Mouse (Mus musculus) forebrain, embryonic 15.5 days (tissue): Measurements from ENCODE around the gene Scd2. TPM values are rescaled to one million over a fixed set of nuclear protein-coding genes. Genes with fewer than 3 reads are reported as not detected.
"Not testable (repeated sequence)": the region's sequence is repeated elsewhere in the genome, so short reads cannot be mapped to it uniquely, and the experiment has no call there.

ENCODE experiments used
- ATAC-seq: fragments of 200-750 bp; cut with Nextera tagmentation; replicated peaks from 2 replicates; pipeline ENCODE4 v1.8.0; 2017; ENCODE audit warnings: mild to moderate bottlenecking, moderate TSS enrichment, moderate library complexity
- H3K27ac ChIP-seq: fragments of 300-500 bp; sonication (generic); replicated peaks from 2 replicates; pipeline ENCODE4 v1.5.1; 2015; ENCODE audit warnings: mild to moderate bottlenecking, inconsistent platforms
- H3K27me3 ChIP-seq: fragments of 300-500 bp; sonication (generic); 2 replicates; pipeline ENCODE4 v1.6.1; 2015; ENCODE audit warnings: inconsistent platforms
- H3K36me3 ChIP-seq: fragments of 300-500 bp; sonication (generic); 2 replicates; pipeline ENCODE4 v1.6.1; 2015; ENCODE audit warnings: mild to moderate bottlenecking, inconsistent platforms
- H3K4me1 ChIP-seq: fragments of 300-500 bp; sonication (generic); 2 replicates; pipeline ENCODE4 v1.6.1; 2015; ENCODE audit warnings: inconsistent platforms
- H3K4me2 ChIP-seq: fragments of 300-500 bp; sonication (generic); replicated peaks from 2 replicates; pipeline ENCODE4 v1.6.1; 2015; ENCODE audit warnings: mild to moderate bottlenecking, inconsistent platforms
- H3K4me3 ChIP-seq: fragments of 300-500 bp; sonication (generic); 2 replicates; pipeline ENCODE4 v1.5.1; 2015; ENCODE audit warnings: mild to moderate bottlenecking, inconsistent platforms
- H3K9ac ChIP-seq: fragments of 300-500 bp; sonication (generic); replicated peaks from 2 replicates; pipeline ENCODE4 v1.6.1; 2015; ENCODE audit warnings: mild to moderate bottlenecking, inconsistent platforms
- H3K9me3 ChIP-seq: fragments of 300-500 bp; sonication (generic); 2 replicates; pipeline ENCODE4 v1.6.1; 2016; ENCODE audit warnings: inconsistent platforms
- WGBS: fragments of 180-500 bp; shearing (Covaris S2); methylation state at CpG from one replicate; pipeline ENCODE4 v1.1.7; 2015; ENCODE audit warnings: mixed read lengths; 5-methylcytosine and 5-hydroxymethylcytosine counted together
- polyA plus RNA-seq: library from polyadenylated mRNA; unstranded; fragments of >200 nt; fragmentation: Nextera tagmentation; extraction: Ambion mirVana; gene quantifications from 2 replicates; pipeline ENCODE4 v1.2.1, GENCODE M21; 2015

Scd2 gene
- polyA plus RNA-seq: 253 and 267 TPM in 2 replicates

DNA sequence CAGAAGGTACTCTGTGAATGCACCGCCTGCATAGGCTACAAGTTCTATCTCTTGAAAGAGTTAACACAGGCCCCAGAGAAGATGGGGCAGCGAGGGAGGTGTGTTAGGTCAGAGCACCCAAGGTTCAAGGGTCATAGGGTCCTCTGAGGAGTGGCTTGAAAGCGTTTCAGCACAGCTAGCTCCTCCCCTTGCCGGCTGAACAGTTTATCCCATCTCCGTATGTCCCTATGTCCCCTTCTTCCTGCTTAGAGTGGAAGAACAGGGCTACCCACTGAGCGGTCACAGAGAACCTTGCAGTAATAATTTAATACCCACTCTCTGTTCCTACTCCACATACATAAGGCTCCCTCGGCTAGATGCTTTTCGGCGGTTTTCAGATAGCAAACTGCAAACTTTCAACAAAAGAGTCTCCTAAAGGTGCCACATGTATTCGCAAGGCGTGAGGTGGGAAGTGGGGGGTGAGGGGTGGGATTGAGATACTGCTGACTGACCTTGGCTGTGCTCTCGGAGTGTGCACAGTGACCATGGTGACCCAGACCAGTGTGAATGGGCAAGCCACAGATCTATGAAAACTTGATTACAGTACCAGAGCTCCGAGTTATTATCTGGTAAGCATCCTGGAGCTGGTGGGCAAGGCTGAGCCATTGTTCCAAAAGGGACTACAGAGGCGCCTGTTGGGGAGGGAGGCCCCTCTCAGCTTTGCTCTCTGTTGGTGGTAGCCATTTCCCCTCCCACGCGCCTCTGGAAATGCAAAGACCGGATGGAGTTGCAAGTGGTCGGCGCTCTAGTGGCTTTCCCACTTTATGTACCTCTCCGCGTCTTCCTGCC is at the start of gene Scd2:
TSS of gene Scd2 (plus strand) at position 734 of the 828 bp plus-strand sequence.
- H3K36me3 ChIP-seq: peaks cover 10% of the 10 kb centered on the region
- 2% methylated on average over 21 of the region's 21 CpGs for WGBS
- H3K27ac ChIP-seq: peak within 1 kb of the TSS; percentile 99
- peak within 1 kb of the TSS; percentile 96 for H3K4me2 ChIP-seq
- H3K9me3 ChIP-seq: no peaks in the 10 kb centered on the region
- H3K27me3 ChIP-seq: no peaks in the 10 kb centered on the region
- ATAC-seq: peak; percentile 63
- H3K4me3 ChIP-seq: peak within 1 kb of the TSS; percentile 78
- peak within 1 kb of the TSS; percentile 92 for H3K9ac ChIP-seq
- peaks cover 44% of the 10 kb centered on the region for H3K4me1 ChIP-seq

DNA sequence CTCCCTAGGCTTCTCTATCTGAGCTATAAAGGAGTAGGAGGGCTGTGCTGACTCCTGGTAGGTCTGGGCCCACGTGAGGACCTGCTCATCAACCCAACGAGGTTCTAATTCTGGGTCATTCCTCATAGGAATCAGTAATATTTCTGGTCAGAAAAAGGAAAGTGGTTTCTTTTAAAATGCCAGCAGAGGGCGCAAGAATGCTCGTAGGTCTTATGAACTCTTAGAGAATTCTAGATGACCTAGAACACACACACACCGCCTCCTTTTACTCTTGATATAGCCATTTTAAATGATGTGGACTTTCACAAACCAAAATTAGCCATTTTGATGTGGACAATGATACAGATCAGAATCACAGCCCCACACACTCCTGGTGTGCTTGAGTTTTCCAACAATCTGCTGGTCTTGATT is 47.7 kb upstream of the Scd2 start:
- H3K9me3 ChIP-seq: no peaks in the 10 kb centered on the region
- H3K4me3 ChIP-seq: 0 out of 2 replicates have a peak overlapping the region, but pooled peaks have one; percentile 4
- peaks cover 28% of the 10 kb centered on the region for H3K4me1 ChIP-seq
- WGBS: 4% methylated on average over 5 of the region's 5 CpGs
- no peak overlapping the region for H3K27ac ChIP-seq
- H3K9ac ChIP-seq: no peak overlapping the region
- H3K36me3 ChIP-seq: no peaks in the 10 kb centered on the region
- no peak for ATAC-seq
- H3K27me3 ChIP-seq: no peaks in the 10 kb centered on the region
- H3K4me2 ChIP-seq: peak overlapping the region; percentile 79; the same call in 1 of the 2 replicates

GRCm38 (mm10) chr19:44246341-44246911 is 47.0 kb upstream of the Scd2 start:
- no peaks in the 10 kb centered on the region for H3K36me3 ChIP-seq
- WGBS: 28% methylated on average over 11 of the region's 11 CpGs
- peaks cover 28% of the 10 kb centered on the region for H3K4me1 ChIP-seq
- H3K4me2 ChIP-seq: peak overlapping the region; percentile 79
- ATAC-seq: no peak
- H3K4me3 ChIP-seq: peak overlapping the region; percentile 48; the same call in 1 of the 2 replicates
- H3K9ac ChIP-seq: no peak overlapping the region
- no peaks in the 10 kb centered on the region for H3K9me3 ChIP-seq
- H3K27ac ChIP-seq: peak overlapping the region; percentile 84; the same call in 1 of the 2 replicates
- no peaks in the 10 kb centered on the region for H3K27me3 ChIP-seq

- peak overlapping the region; percentile 48 for H3K4me3 ChIP-seq
- peak overlapping the region; percentile 84 for H3K27ac ChIP-seq
- H3K27me3 ChIP-seq: no peaks in the 10 kb centered on the region
- no peaks in the 10 kb centered on the region for H3K9me3 ChIP-seq
- ATAC-seq: peak; percentile 49
- H3K9ac ChIP-seq: peak overlapping the region; percentile 54
- H3K36me3 ChIP-seq: no peaks in the 10 kb centered on the region
- peak overlapping the region; percentile 79 for H3K4me2 ChIP-seq
- H3K4me1 ChIP-seq: peaks cover 28% of the 10 kb centered on the region
- 2% methylated on average over 25 of the region's 25 CpGs for WGBS
Observed at GRCm38 (mm10) chr19:44247281-44248080, 46.0 kb upstream of the Scd2 start.

- WGBS: 3% methylated on average over 36 of the region's 36 CpGs
- peak overlapping the region; percentile 84 for H3K27ac ChIP-seq
- H3K27me3 ChIP-seq: no peaks in the 10 kb centered on the region
- peak overlapping the region; percentile 54 for H3K9ac ChIP-seq
- H3K9me3 ChIP-seq: no peaks in the 10 kb centered on the region
- H3K4me1 ChIP-seq: peaks cover 28% of the 10 kb centered on the region
- ATAC-seq: peak; percentile 96
- H3K4me2 ChIP-seq: peak overlapping the region; percentile 79
- H3K4me3 ChIP-seq: peak overlapping the region; percentile 48
- H3K36me3 ChIP-seq: no peaks in the 10 kb centered on the region
Observed at GRCm38 (mm10) chr19:44248081-44248853, 45.2 kb upstream of the Scd2 start.

DNA sequence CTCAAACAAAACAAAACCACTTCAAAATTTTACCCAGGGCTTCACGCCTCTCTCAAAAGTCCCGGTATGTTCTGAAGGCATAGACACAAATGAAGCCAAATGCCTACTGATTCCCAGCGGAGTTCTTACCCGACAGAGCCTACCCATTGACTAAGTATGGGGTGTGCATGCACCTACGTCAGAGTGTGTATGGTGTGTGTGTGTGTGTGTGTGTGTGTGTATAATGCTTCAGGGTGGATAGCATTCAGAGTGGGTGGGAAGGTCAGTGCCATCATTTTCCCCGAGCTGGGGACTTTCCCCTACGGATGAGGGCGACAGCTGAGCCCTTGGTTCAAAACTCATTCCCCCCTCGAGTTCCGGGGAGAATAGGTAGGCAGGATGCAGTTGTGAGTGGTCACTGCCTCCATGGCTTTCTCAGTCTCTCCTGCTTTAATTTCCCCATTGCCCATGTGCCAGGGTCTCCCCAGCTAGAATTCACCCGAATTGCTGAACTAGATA is 44.6 kb upstream of the Scd2 start:
- no peaks in the 10 kb centered on the region for H3K27me3 ChIP-seq
- no peak for ATAC-seq
- no peak overlapping the region for H3K4me3 ChIP-seq
- peak overlapping the region; percentile 84 for H3K27ac ChIP-seq
- peaks cover 28% of the 10 kb centered on the region for H3K4me1 ChIP-seq
- no peak overlapping the region for H3K9ac ChIP-seq
- H3K9me3 ChIP-seq: no peaks in the 10 kb centered on the region
- H3K36me3 ChIP-seq: no peaks in the 10 kb centered on the region
- WGBS: 66% methylated on average over 11 of the region's 11 CpGs
- H3K4me2 ChIP-seq: 0 out of 2 replicates have a peak overlapping the region, but pooled peaks have one; percentile 79

GRCm38 (mm10) chr19:44251138-44251537 is 42.3 kb upstream of the Scd2 start:
- not testable (repeated sequence) for H3K27ac ChIP-seq, H3K4me2 ChIP-seq, ATAC-seq, H3K4me3 ChIP-seq, H3K27me3 ChIP-seq, H3K9ac ChIP-seq, H3K9me3 ChIP-seq, H3K36me3 ChIP-seq
- WGBS: 90% methylated on average over 6 of the region's 6 CpGs
- peaks cover 24% of the 10 kb centered on the region for H3K4me1 ChIP-seq

DNA sequence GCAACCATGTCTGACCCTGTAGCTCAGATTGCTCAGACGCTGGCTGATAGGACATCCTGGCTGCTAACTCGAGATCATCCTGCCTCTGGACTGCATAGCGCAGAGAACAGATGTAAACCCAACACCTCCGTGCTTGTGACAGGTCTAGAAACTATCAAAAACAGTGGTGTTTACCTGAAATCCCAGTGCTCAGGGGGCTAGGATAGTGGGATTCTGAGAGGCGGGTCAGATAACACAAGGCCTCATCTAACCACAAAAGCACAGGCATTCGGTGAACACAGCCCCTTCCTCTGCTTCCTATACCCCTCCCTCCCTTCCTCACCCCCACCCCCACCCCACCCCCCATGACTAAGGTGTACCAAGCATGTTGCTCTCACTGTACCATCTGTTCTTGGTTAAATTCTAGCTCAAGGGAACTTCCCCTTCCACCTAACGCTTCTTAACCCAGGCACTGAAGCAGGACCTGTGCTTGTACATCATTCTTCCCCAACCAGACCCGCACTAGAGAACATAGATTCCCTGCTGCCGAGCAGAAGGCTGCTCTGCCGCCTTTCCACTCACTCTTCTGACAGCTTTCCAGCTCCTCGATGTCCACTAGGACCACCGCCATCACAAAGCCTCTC is 41.4 kb upstream of the Scd2 start:
- Histone ChIP-seq H3K27me3 (no peaks in the 10 kb centered on the region), H3K9me3 (no peaks in the 10 kb centered on the region), H3K4me1 (peaks cover 15% of the 10 kb centered on the region), H3K4me3 (no peak overlapping the region), H3K36me3 (no peaks in the 10 kb centered on the region), H3K4me2 (no peak overlapping the region), H3K27ac (no peak overlapping the region), H3K9ac (no peak overlapping the region)
- 72% methylated on average over 12 of the region's 12 CpGs for WGBS
- no peak for ATAC-seq

GRCm38 (mm10) chr19:44254106-44254505 is 39.4 kb upstream of the Scd2 start:
- WGBS: 90% methylated on average over 4 of the region's 4 CpGs
- H3K4me1 ChIP-seq, H3K4me2 ChIP-seq, H3K27me3 ChIP-seq, H3K9me3 ChIP-seq, H3K27ac ChIP-seq, H3K4me3 ChIP-seq, H3K9ac ChIP-seq, H3K36me3 ChIP-seq, ATAC-seq: not testable (repeated sequence)

GRCm38 (mm10) chr19:44257377-44257966 is 36.0 kb upstream of the Scd2 start:
- no peaks in the 10 kb centered on the region for H3K27me3 ChIP-seq
- no peak overlapping the region for H3K9ac ChIP-seq
- 87% methylated on average over 13 of the region's 13 CpGs for WGBS
- no peaks in the 10 kb centered on the region for H3K36me3 ChIP-seq
- no peak overlapping the region for H3K4me2 ChIP-seq
- no peak overlapping the region for H3K4me3 ChIP-seq
- H3K27ac ChIP-seq: no peak overlapping the region
- no peaks in the 10 kb centered on the region for H3K9me3 ChIP-seq
- H3K4me1 ChIP-seq: no peaks in the 10 kb centered on the region
- ATAC-seq: no peak
